Mouse (Mus musculus): Measurements from ENCODE around the gene Rnf212b.

Rnf212b gene

GRCm38 (mm10) chr14:54875844-54876538 is 62.0 kb downstream of the Rnf212b start:
- no peak for DNase-seq

- peak; percentile 93 for DNase-seq
These were observed 62.7 kb downstream of the Rnf212b start for GRCm38 (mm10) chr14:54876539-54877047.

GRCm38 (mm10) chr14:54877048-54877715 is 63.2 kb downstream of the Rnf212b start, which contains the start of gene Ppp1r3e:
Ppp1r3e (minus strand) TSS chr14:54877550.
- peak; percentile 73 for DNase-seq

GRCm38 (mm10) chr14:54883154-54884021 is 69.4 kb downstream of the Rnf212b start, which contains the start of the genes Bcl2l2 and Gm20521:
Bcl2l2 (plus strand) TSS chr14:54883377.
Gm20521 (plus strand) TSS chr14:54883441.
- DNase-seq: peak; percentile 79

- no peak for DNase-seq
These were observed 70.2 kb downstream of the Rnf212b start for GRCm38 (mm10) chr14:54884022-54884712.

GRCm38 (mm10) chr14:54885309-54885708 is 71.4 kb downstream of the Rnf212b start:
- no peak for DNase-seq

- no peak for DNase-seq
These were observed 78.3 kb downstream of the Rnf212b start, which contains the start of gene Pabpn1 for GRCm38 (mm10) chr14:54892200-54892599. Pabpn1 (plus strand) TSS chr14:54892500.

- peak; percentile 98 for DNase-seq
These were observed 79.8 kb downstream of the Rnf212b start for GRCm38 (mm10) chr14:54893651-54894181.

GRCm38 (mm10) chr14:54894296-54895151 is 80.6 kb downstream of the Rnf212b start:
- DNase-seq: no peak

- no peak for DNase-seq
These were observed 83.5 kb downstream of the Rnf212b start for GRCm38 (mm10) chr14:54897445-54897844.

- peak; percentile 52 for DNase-seq
These were observed 86.4 kb downstream of the Rnf212b start for GRCm38 (mm10) chr14:54900383-54900782.

GRCm38 (mm10) chr14:54903641-54904040 is 89.7 kb downstream of the Rnf212b start:
- DNase-seq: no peak

Data from cerebellum, adult 11 months (tissue).